Mouse (Mus musculus): ENCODE data around the gene Ppm1l.
"Not testable (repeated sequence)": the region's sequence is repeated elsewhere in the genome, so short reads cannot be mapped to it uniquely, and the experiment has no call there.

Ppm1l gene

DNA sequence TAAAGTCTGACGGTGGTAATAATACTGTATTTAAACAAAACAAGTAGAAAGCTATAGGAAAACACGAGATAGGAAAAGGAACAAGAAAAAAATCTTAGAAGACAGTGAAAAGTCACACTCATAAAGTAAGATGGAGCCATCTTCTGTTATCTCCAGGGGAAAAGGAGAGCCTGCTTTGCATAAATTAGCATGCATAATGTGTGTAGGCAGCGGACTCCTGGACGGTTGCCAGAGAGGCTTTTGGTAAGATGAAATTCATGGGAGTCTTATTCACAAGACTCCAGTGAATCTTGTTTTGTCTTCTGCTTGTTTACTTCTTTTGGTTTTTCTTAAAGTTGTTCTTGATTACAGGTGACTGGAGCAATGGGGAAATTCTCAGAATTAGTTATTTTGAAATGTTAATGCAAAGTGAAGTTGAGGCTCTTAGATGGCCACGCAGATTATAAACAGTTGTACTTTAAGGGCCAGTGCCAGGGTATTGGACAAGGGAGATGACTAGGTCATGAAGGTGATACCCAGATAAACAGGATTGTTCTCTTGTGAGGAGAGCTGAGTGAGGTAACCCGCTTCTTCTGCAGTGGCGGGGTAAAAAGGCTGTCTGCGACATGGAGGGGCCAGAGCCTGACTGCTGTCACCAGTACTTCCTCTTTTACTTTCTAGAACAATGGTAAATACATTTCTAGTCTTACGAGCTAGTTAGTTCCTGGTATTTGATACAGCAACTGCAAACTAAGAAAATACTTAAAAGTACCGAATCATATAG is 57.1 kb downstream of the Ppm1l start:
- no peak for DNase-seq

DNA sequence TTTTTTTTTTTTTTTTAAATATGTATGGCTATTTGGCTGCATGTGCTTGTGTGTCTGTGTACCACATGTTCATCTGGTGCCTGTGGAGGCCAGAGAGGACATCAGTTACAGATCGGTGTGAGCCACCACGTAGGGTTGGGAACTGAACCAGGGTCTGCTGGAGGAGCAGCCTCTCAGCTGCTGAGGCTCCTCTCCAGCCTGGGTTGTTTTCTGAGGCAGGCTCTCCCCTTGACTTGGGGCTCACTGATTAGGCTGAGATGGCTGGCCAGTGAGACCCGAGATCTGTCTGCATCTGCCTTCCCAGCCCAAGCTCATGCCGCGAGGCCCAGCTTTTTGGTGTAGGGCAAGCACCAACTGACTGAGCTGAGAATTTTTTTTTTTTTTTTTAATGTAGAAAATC is 57.9 kb downstream of the Ppm1l start:
- no peak for DNase-seq

GRCm38 (mm10) chr3:69374983-69375382 is 58.3 kb downstream of the Ppm1l start:
- DNase-seq, result no peak

DNA sequence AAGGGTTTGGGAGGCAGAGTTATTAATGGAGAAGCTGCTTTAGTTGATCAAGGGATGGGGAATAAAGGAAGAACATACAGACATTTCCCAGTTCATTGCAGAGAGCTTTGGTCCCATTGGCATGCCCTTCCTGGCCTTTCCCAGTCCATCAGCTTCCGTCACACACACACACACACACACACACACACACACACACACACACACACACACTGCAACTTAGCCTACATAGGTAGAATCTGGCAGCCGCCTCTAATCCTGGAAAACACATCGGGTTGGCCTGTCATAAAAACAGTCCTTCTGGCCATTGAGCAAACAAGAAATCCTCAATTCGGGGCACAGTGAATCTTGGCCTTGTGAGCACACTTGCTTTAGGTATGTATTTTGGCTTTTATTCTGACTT is 64.6 kb downstream of the Ppm1l start:
- DNase-seq, result no peak

DNA sequence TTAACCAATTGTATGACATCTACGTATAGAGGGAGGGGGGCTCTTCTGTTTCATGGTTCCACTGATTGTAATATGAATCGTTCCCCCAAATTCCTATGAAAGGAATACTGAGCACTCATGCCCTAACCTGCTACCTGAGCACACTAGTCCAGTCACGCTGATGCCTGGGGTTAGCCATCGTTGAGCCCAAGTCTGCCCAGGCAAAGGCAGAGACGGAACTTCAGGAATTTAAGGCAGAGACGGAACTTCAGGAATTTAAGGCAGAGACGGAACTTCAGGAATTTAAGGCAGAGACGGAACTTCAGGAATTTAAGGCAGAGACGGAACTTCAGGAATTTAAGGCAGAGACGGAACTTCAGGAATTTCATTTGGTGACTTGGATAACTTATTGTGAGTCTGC is 75.2 kb downstream of the Ppm1l start:
- not testable (repeated sequence) for DNase-seq

DNA sequence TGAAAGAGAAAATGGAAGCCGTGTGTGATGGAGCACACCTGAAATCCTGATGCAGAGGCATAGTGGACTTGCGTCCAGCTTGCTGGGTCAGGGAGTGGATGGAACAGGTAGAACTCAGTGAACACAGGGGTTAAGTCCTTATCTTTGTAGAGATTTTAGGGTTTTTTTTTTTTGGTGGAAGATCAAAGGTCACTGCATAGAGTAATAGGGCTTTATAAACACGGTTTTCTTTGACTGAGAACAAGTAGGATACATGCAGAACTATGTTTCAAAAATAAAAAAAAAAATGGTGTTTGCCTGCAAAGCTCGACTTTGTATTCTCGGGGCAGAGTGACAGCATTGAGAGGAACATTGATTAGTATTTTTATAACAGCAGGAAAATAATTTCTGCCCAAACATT is 75.6 kb downstream of the Ppm1l start:
- no peak for DNase-seq

DNA sequence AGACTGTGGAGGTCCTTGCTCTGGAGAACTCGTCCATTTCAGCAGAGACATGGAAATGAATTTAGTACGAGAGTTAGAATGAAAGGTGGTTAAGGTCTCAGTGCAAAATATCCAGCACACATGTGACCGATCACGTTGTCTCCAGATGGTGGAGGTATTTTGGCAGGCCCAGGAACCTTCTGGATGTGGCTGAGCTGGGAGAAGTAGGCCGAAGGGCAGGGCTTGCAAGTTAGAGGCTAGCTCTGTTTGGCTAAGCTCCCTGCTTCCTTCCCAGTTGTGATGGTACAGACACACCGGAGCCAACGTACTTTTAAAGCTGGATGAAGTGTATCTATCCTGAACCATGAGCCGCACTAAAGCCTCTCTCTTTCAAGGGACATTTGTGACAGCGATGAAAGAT is 76.4 kb downstream of the Ppm1l start:
- no peak for DNase-seq

DNA sequence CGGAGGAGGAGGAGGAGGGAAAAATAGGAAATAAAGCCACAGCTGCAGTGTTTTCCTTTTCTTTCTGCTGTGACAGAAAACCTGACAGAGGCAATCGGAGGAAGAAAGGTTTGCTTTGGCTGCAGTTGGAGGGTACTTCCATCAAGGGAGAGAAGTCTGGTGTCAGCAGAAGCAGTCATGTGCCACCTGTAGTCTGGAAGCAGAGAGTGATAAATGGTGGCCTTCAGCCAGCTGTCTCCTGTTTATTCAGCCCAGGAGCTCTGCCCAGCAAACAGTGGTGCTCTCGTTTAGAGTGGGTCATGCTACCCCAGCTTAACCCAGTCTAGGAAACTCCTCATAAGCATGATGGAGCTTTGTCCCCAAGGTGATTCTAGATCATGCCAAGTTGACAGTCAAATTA is 77.3 kb downstream of the Ppm1l start:
- DNase-seq, result no peak

GRCm38 (mm10) chr3:69395084-69395483 is 78.4 kb downstream of the Ppm1l start:
- no peak for DNase-seq

DNA sequence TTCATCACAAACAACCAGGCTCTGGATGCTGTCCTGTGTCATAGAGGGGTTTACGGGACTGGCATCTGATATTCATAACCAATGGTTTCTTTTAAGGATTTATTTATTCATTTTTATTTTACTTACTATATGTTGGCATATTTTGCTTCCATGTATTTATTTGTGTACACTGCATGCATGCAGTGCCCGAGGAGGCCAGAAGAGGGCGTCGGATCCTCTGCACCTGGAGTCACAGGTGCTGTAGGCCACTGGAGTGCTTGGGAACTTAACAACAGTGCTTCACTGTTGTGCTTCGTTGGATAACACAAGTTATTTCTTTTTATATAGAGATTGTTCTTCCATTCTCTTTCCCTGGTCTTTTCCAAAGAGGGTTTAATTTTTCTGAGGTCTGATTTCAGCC is 81.1 kb downstream of the Ppm1l start:
- DNase-seq, result no peak

DNA sequence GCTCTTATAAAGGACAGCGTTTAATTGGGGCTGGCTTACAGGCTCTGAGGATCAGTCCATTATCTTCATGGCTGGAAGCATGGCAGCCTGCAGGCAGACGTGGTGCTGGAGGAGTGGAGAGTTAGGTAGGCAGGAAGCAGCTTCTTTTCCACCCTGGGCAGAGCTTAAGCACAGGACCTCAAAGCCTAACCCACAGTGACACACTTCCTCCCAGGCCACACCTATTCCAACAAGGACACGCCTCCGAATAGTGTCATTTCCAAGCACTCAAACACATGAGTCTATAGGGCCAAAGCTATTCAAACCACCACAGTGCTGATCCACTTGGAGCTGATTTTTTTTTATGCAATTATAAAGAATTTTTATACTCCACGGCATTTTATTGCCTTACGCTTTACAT is 82.7 kb downstream of the Ppm1l start:
- DNase-seq, result no peak

GRCm38 (mm10) chr3:69403196-69403595 is 86.5 kb downstream of the Ppm1l start:
- no peak for DNase-seq

GRCm38 (mm10) chr3:69406210-69406895 is 89.7 kb downstream of the Ppm1l start:
- DNase-seq, result no peak

DNA sequence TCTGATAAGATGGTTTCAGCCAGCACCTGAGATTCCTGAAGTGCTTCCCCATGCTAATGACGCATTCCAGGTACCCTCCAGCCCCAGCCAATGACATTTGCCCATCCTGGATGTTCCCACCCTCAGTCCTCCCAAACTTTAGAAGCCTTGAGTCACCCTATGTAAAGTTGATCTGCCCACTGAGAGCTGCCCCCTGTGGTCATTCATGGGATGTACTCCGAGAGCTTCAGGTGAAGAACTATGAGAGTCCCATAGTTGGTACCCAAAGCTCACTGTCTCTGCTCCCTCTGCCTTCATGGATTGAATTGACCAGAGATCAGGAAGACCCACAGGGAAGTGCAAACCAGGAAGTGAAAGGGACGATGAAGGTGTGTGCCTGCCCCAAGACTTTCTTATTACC is 91.4 kb downstream of the Ppm1l start:
- no peak for DNase-seq

DNA sequence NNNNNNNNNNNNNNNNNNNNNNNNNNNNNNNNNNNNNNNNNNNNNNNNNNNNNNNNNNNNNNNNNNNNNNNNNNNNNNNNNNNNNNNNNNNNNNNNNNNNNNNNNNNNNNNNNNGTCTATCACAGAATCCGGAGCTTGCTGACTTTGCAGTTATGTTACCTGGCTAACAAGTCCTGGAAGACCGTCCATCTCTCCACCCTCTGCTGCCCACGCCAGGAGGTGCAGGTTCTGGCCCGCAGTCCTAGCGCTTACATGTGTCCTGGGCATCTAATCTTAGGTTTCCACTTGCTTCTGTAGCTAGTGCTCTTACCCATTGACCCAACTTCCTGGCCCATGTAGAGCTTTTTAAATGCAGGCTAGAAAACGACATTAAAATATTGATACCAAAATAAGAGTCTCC is 99.5 kb downstream of the Ppm1l start:
- DNase-seq, result no peak

DNA sequence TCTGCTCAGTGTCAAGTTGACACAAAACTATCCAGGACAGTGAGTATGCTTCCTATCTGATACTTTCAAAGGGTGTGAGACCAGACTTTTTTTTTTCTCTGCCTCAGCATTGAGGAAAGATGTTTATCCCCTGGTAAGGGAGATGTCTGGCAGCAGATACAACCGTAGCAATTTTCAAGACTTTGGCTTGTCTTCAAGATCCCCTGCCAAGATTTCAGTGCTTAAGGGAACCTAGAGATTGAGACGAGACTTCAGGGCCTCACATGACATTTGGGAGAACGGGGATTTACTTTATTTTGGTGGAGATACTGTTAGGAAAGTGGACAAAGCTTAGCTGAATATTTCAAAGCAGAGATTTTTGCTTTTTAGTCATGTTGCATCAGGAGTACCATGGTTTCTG is 106.1 kb downstream of the Ppm1l start:
- DNase-seq, result no peak

DNA sequence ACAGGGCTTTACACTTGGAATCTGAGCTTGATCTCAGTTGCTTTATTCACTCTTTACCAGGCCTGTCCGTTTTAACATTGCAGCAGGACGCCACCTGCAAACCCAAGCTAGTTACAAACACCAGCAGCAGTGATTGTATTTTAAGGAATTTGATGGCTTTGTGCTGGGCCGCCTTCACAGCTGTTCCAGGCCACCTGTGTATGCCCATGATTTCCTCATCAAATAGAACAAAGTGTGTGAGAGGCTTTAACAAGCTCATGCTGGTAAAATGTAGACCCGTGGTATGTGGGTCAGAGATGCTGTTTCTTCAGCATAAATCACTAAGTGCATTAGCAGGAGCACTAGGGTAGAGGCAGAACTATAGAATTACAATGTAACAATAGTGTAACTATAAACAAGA is 106.7 kb downstream of the Ppm1l start:
- DNase-seq, result no peak

DNA sequence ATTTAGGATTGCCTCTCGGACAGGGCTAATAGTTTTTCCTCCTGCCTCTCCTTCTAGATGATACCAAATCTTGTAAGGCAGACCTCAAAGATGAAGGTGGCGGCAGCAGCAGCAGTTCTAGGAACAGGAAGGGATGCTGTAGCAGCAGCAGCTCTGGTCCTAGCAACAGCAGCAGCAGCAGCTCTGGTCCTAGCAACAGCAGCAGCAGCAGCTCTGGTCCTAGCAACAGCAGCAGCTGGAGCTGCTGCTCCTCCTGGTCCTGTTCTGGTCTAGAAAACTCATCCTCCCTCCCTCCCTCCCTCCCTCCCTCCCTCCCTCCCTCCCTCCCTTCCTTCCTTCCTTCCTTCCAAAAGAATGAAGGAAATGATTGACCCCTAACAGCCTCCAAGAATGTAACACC is 108.1 kb downstream of the Ppm1l start:
- DNase-seq, result not testable (repeated sequence)

GRCm38 (mm10) chr3:69427259-69427658 is 110.6 kb downstream of the Ppm1l start:
- DNase-seq, result peak; percentile 57

GRCm38 (mm10) chr3:69428221-69428620 is 111.6 kb downstream of the Ppm1l start:
- no peak for DNase-seq

DNA sequence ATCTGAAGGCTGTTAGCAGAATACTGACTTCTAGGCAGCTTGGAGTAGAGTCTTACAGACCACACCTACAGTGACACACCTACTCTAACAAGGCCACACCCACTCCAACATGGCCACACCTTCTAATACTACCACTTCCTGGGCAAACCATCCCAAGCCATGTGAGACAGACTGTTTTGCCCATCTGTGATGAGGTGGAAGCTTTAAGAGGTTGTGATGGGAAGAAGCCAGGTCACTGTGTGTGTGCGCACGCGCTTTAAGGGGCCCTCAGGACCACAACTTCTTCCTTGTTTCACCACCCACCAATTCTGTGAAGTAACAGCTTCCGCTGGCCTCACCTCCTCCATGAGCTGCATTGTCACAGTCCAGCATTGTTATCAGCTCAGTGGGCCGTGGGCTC is 112.7 kb downstream of the Ppm1l start:
- DNase-seq, result no peak

GRCm38 (mm10) chr3:69433580-69433979 is 116.9 kb downstream of the Ppm1l start:
- DNase-seq, result no peak

DNA sequence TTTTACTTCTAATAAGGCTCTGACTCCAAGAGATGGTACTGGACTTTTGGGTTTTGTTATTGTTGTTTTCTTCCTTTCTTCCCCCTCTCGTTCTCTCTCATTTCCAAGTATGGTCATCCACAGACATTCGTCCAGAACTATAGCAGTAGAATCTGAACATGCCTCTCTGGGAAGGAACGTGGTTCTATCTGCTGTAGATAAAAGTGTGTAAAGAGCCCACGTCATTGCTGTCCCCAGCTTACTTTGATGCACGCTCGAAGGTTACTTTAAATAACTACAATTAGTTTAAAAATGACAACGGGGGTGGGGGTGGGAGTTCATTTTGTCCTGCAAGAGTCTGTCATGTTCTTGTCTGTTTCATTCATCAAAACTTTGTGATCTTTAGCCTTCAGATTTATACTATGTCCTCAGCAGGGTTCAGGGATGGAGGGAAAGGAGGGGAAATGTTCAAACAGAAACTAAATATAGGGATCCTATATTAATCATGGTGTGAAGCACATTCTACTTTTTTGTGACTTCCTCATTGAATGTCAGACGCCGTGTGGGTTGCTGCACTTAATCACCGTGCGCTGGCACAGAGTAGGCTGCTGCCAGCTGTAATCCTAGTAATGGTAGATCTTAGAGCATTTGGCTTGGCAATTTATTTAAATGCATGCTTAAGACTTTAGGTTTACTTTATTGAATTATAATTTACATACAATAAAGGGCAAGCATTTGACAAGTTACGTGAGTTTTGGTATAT is 122.3 kb downstream of the Ppm1l start:
- no peak for DNase-seq

- no peak for DNase-seq
Measured at GRCm38 (mm10) chr3:69440761-69441160, 124.1 kb downstream of the Ppm1l start.
